Mouse (Mus musculus) layer of hippocampus, postnatal 14 days (tissue): ENCODE measurements around the gene Olfr744. TPM values are rescaled to one million over a fixed set of nuclear protein-coding genes. Genes with fewer than 3 reads are reported as not detected.
"Not testable (repeated sequence)": the region's sequence is repeated elsewhere in the genome, so short reads cannot be mapped to it uniquely, and the experiment has no call there.

Source experiments
- DNase-seq, 2 experiments: peaks; one replicate each; pipeline ENCODE4 v3.0.0; 2021 to 2022; ENCODE audit warnings: low spot score in 2 of 2, mixed read lengths in 1 of 2
- long read RNA-seq, 2 experiments: library from polyadenylated mRNA; stranded (forward); transcript quantifications; one replicate each; pipeline ENCODE4 v2.0.0; 2021
- total RNA-seq, 2 experiments: library from RNA; stranded (reverse); gene quantifications; 2 replicates each; pipeline ENCODE4 v1.2.3; 2021

Gene Olfr744
- not detected for total RNA-seq
- long read RNA-seq, experiment 1: 0 reads
- long read RNA-seq, experiment 2: 0 reads

DNA sequence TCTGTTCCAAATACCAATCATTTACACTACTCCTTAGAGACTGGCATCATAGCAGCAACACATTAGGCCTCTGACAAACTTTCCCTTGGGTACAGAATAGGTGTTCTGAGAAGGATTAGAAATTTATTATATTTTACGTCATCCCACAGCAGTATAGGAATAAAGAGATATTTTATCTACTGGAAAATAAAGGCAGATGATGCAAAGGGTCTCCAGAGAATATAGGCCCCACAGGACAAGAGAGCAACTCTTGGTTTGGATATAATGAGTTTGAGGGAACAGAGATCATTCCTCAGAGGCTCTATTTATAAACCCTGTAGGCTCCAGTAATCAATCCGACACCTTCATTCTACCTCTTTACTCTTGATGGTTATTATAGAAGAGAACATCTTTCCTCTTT is at the start of gene Olfr744:
Gene Olfr744, plus strand, starts transcription at position 301 of the 400 bp plus-strand sequence.
- no peak for DNase-seq

DNA sequence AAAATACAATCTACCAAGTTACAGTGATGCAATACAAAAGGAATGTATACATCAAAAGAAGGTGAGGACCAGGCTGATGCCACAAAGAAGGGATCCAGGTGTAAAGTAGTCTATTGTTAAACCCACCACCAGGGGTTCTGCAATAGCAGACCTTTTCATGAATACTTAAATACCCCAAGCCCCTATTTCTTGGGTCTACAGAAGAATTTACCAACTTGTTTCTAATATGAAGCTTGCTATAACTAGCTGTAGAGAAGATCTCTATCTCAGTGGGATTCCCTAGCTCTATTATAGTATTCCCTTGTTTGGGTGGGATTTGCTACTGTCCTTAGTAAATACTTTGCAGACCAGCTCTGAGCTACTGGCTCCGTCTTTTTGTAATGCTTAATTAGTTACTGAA is 41.6 kb upstream of the Olfr744 start:
- DNase-seq: not testable (repeated sequence)

- no peak for DNase-seq
Measured at GRCm38 (mm10) chr14:50639088-50639487, 24.4 kb downstream of the Olfr744 start, which contains the start of gene Olfr745. TSS of gene Olfr745 (plus strand) at chr14:50639388.

DNA sequence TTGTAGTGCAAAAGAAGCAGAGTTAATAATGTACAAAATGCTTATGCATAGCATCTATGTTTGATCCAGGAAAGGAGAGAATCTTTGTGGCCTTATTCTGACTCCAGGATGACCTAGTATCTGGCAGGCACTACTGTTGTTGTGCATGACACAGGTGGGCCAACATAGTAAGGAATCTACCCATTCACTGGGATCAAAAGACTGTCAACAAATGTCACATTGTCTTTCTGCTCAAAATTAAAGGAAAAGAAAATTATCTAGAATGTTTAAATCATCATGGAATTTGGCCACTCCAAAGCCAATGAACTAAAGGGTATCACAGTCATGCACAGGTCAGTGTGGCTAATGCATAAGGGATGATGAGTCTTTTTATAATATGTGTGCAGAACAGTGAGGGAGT is 32.1 kb downstream of the Olfr744 start, which contains the start of gene Olfr746:
Gene Olfr746, plus strand, starts transcription at position 301 of the 400 bp plus-strand sequence.
- DNase-seq: no peak

Other genes starting within 250 kb of the Olfr744 start
- not detected for gene Olfr736, start 233.7 kb upstream of the Olfr744 start, total RNA-seq
- gene Olfr738, start 207.3 kb upstream of the Olfr744 start, total RNA-seq: not detected
- gene Olfr739, start 196.3 kb upstream of the Olfr744 start, total RNA-seq: not detected
- not detected for gene Olfr740, start 169.3 kb upstream of the Olfr744 start, total RNA-seq
- not detected for gene Olfr741, start 142.1 kb upstream of the Olfr744 start, total RNA-seq
- not detected for gene Olfr742, start 111.3 kb upstream of the Olfr744 start, total RNA-seq
- not detected for gene Olfr743, start 93.0 kb upstream of the Olfr744 start, total RNA-seq
- not detected for gene Olfr745, start 24.5 kb downstream of the Olfr744 start, total RNA-seq
- gene Olfr746, start 32.2 kb downstream of the Olfr744 start, total RNA-seq: not detected
- not detected for gene Olfr747, start 78.3 kb downstream of the Olfr744 start, total RNA-seq
- gene Olfr748, start 92.5 kb downstream of the Olfr744 start, total RNA-seq: not detected
- not detected for gene Olfr749, start 130.2 kb downstream of the Olfr744 start, total RNA-seq
- 10 to 100 TPM; 66.0 to 67.9 TPM for gene Ttc5, start 170.6 kb downstream of the Olfr744 start, total RNA-seq
- 1 to 10 TPM in 1 of 2 experiments, under 1 TPM in 1; 0.28 to 1.9 TPM for gene Ccnb1ip1, start 192.9 kb downstream of the Olfr744 start, total RNA-seq
- gene Parp2, start 193.0 kb downstream of the Olfr744 start, total RNA-seq: 10 to 100 TPM; 21.6 to 30.1 TPM